Mouse (Mus musculus) kidney, embryonic 15.5 days (tissue): ENCODE data around the gene Rnf43. TPM values are rescaled to one million over a fixed set of nuclear protein-coding genes. Genes with fewer than 3 reads are reported as not detected.
A peak's percentile ranks its signal among the peaks of the same experiment; 100 is the strongest.

Experiments used
- ATAC-seq: fragments of 200-750 bp; cut with Nextera tagmentation; replicated peaks from 2 replicates; pipeline ENCODE4 v1.8.0; 2017; ENCODE audit warnings: moderate TSS enrichment; ENCODE audit not compliant: low FRiP score
- H3K27ac ChIP-seq: fragments of 300-500 bp; sonication (generic); 2 replicates; pipeline ENCODE4 v1.5.1; 2015; ENCODE audit warnings: mild to moderate bottlenecking, inconsistent platforms
- H3K27me3 ChIP-seq: fragments of 300-500 bp; sonication (generic); 2 replicates; pipeline ENCODE4 v1.6.1; 2015; ENCODE audit warnings: inconsistent platforms
- H3K36me3 ChIP-seq: fragments of 300-500 bp; sonication (generic); 2 replicates; pipeline ENCODE4 v1.6.1; 2015; ENCODE audit warnings: inconsistent platforms
- H3K4me1 ChIP-seq: fragments of 300-500 bp; sonication (generic); 2 replicates; pipeline ENCODE4 v1.6.1; 2015; ENCODE audit warnings: inconsistent platforms
- H3K4me2 ChIP-seq: fragments of 300-500 bp; sonication (generic); 2 replicates; pipeline ENCODE4 v1.6.1; 2015; ENCODE audit warnings: moderate library complexity, mild to moderate bottlenecking, inconsistent platforms
- H3K4me3 ChIP-seq: fragments of 300-500 bp; sonication (generic); replicated peaks from 2 replicates; pipeline ENCODE4 v1.5.1; 2015; ENCODE audit warnings: mild to moderate bottlenecking, inconsistent platforms
- H3K9ac ChIP-seq: fragments of 300-500 bp; sonication (generic); 2 replicates; pipeline ENCODE4 v1.6.1; 2015; ENCODE audit warnings: mild to moderate bottlenecking, inconsistent platforms
- H3K9me3 ChIP-seq: fragments of 300-500 bp; sonication (generic); replicated peaks from 2 replicates; pipeline ENCODE4 v1.6.1; 2016; ENCODE audit warnings: inconsistent platforms
- WGBS: fragments of 180-500 bp; shearing (Covaris S2); methylation state at CpG from one replicate; pipeline ENCODE4 v1.1.7; 2015; ENCODE audit warnings: mixed read lengths; 5-methylcytosine and 5-hydroxymethylcytosine counted together
- microRNA counts: library from miRNA; unstranded; fragments of <30 nt; microRNA quantifications from one replicate; lab custom pipeline; 2016
- microRNA-seq: library from miRNA; unstranded; fragments of <30 nt; microRNA quantifications from one replicate; pipeline ENCODE4, GENCODE M21; 2016
- polyA plus RNA-seq: library from polyadenylated mRNA; unstranded; fragments of >200 nt; fragmentation: Nextera tagmentation; extraction: Ambion mirVana; gene quantifications from 2 replicates; pipeline ENCODE4 v1.2.1, GENCODE M21; 2015

The Rnf43 gene
- polyA plus RNA-seq, 1 experiment from 2014 or later = 6.8 TPM

- Histone ChIP-seq H3K9ac (no peak overlapping the region), H3K27ac (no peak overlapping the region), H3K9me3 (no peaks in the 10 kb centered on the region), H3K4me2 (no peak overlapping the region), H3K36me3 (no peaks in the 10 kb centered on the region), H3K27me3 (peaks cover 9% of the 10 kb centered on the region), H3K4me3 (no peak overlapping the region), H3K4me1 (no peaks in the 10 kb centered on the region)
- WGBS = 99% methylated on average over 3 of the region's 3 CpGs
- ATAC-seq = no peak
These were observed 109.8 kb downstream of the Rnf43 start for GRCm38 (mm10) chr11:87772354-87772753.

DNA sequence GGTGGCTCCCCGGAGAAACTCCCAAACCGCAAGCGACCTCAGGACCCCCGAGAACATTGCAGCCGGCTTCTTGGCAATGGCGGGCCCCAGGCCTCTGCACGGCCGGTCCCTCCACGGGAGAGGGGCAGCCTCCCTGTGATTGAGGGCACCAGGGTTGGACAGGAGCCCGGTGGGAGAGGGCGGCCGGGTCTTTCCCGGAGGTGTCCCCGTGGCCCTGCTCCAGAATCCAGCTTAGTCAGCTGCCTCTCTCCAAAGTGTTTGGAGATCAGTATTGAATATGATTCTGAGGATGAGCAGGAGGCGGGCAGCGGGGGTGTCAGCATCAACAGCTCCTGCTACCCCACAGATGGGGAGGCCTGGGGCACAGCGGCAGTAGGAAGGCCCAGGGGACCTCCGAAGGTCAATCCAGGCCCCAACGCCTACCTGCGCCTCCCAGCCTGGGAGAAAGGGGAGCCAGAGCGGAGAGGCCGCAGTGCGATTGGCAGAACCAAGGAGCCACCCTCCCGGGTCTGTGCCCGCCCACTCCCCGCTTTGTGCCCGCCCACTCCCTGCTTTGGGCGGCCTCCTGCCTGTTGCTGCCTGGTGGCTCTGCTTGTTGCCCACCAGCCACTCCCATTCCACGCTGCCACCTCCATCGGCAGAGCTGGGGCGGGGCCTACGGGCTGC lies 115.7 kb downstream of the Rnf43 start:
- ATAC-seq = peak; percentile 95
- H3K36me3 ChIP-seq = no peaks in the 10 kb centered on the region
- peaks cover 3% of the 10 kb centered on the region; the same call in 1 of the 2 replicates for H3K27me3 ChIP-seq
- peak overlapping the region; percentile 73 for H3K4me2 ChIP-seq
- peak overlapping the region; percentile 44 for H3K9ac ChIP-seq
- 5% methylated on average over 32 of the region's 32 CpGs for WGBS
- H3K4me3 ChIP-seq = peak overlapping the region; percentile 43
- H3K4me1 ChIP-seq = peaks cover 19% of the 10 kb centered on the region
- H3K9me3 ChIP-seq = no peaks in the 10 kb centered on the region
- no peak overlapping the region for H3K27ac ChIP-seq

GRCm38 (mm10) chr11:87778915-87779314 lies 116.4 kb downstream of the Rnf43 start:
- Histone ChIP-seq H3K4me2 (peak overlapping the region; percentile 73), H3K9me3 (no peaks in the 10 kb centered on the region), H3K4me3 (peak overlapping the region; percentile 43), H3K27me3 (peaks cover 3% of the 10 kb centered on the region; the same call in 1 of the 2 replicates), H3K36me3 (no peaks in the 10 kb centered on the region), H3K27ac (no peak overlapping the region), H3K9ac (no peak overlapping the region), H3K4me1 (peaks cover 19% of the 10 kb centered on the region)
- 43% methylated on average over 12 of the region's 12 CpGs for WGBS
- ATAC-seq = 0 out of 2 replicates have a peak, but pooled peaks have one; percentile 1

DNA sequence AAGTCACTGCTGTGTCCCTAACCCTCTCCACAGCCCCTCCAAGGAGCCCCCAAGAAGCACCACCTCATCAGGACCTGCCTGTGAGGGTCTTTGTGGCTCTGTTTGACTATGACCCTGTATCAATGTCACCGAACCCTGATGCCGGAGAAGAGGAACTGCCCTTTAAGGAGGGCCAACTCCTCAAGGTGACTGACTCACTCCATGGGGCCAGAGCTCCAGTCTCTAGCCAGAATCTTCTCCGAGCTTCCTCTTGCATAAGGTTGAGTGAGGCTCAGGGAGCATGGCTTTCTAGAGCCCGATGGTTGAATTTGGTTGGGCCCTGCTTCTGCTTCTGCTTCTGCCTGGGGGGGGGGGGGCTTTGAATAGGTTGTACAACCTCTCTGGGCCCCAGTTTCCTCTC lies 116.9 kb downstream of the Rnf43 start:
- 85% methylated on average over 4 of the region's 4 CpGs for WGBS
- Histone ChIP-seq H3K4me3 (no peak overlapping the region), H3K4me1 (peaks cover 19% of the 10 kb centered on the region), H3K27me3 (peaks cover 3% of the 10 kb centered on the region; the same call in 1 of the 2 replicates), H3K27ac (no peak overlapping the region), H3K4me2 (peak overlapping the region; percentile 73; the same call in 1 of the 2 replicates), H3K9ac (no peak overlapping the region), H3K9me3 (no peaks in the 10 kb centered on the region), H3K36me3 (no peaks in the 10 kb centered on the region)
- ATAC-seq = no peak

GRCm38 (mm10) chr11:87780130-87780529 lies 117.6 kb downstream of the Rnf43 start:
- ATAC-seq = no peak
- Histone ChIP-seq H3K36me3 (no peaks in the 10 kb centered on the region), H3K27me3 (peaks cover 3% of the 10 kb centered on the region; the same call in 1 of the 2 replicates), H3K4me1 (peaks cover 19% of the 10 kb centered on the region), H3K4me2 (no peak overlapping the region), H3K9me3 (no peaks in the 10 kb centered on the region), H3K9ac (no peak overlapping the region), H3K27ac (no peak overlapping the region), H3K4me3 (no peak overlapping the region)
- WGBS = 81% methylated on average over 8 of the region's 8 CpGs

MicroRNA genes within 50 kb of the gene (microRNA counts, 519-probe panel; counts per million panel counts)
- microRNA mmu-miR-142-3p (lab: Ali Mortazavi, UCI) (3,013 counts per million, percentile 80 among the panel's probes with 10 or more counts), microRNA mmu-miR-142-5p (lab: Ali Mortazavi, UCI) (3,000 counts per million, percentile 79 among the panel's probes with 10 or more counts)

Small RNA genes within 50 kb of the gene (microRNA-seq; reads per million reads assigned to microRNA genes)
- gene Mir142 (not detected), gene Mir142b (not detected)

Other genes with a start within 250 kb of the Rnf43 start
- not detected in 2 replicates for gene Gm11492, start 96.1 kb upstream of the Rnf43 start, polyA plus RNA-seq
- 54.7 and 60.8 TPM in 2 replicates for gene Sept4, start 93.8 kb upstream of the Rnf43 start, polyA plus RNA-seq
- gene Mtmr4, start 70.6 kb upstream of the Rnf43 start, polyA plus RNA-seq = 38.5 and 39.4 TPM in 2 replicates
- 0.26 TPM in 2 replicates for gene Hsf5, start 45.6 kb upstream of the Rnf43 start, polyA plus RNA-seq
- 164 and 168 TPM in 2 replicates for gene Supt4a, start 74.8 kb downstream of the Rnf43 start, polyA plus RNA-seq
- 4.4 and 5.1 TPM in 2 replicates for gene Tspoap1, start 97.8 kb downstream of the Rnf43 start, polyA plus RNA-seq
- 4.2 and 5.7 TPM in 2 replicates for gene Mpo, start 130.9 kb downstream of the Rnf43 start, polyA plus RNA-seq
- gene Lpo, start 165.6 kb downstream of the Rnf43 start, polyA plus RNA-seq = 0.44 TPM in 1 of 2 replicates, not detected in the other
- 16.9 and 18.7 TPM in 2 replicates for gene Mks1, start 190.5 kb downstream of the Rnf43 start, polyA plus RNA-seq
- gene Epx, start 212.8 kb downstream of the Rnf43 start, polyA plus RNA-seq = 0.47 and 0.53 TPM in 2 replicates
- not detected in 2 replicates for gene Olfr462, start 229.5 kb downstream of the Rnf43 start, polyA plus RNA-seq
- gene Olfr463, start 234.7 kb downstream of the Rnf43 start, polyA plus RNA-seq = not detected in 2 replicates